Mouse (Mus musculus) regulatory T cell (primary cell): ENCODE measurements around the gene Zfp451.

ENCODE experiments used
- in situ Hi-C: fragments of 300-600 bp; cut with MboI, MseI; formaldehyde crosslinking; loops from one replicate; pipeline ENCODE4 v1.15.1; 2025; ENCODE audit warnings: high pct_unique_total_duplicates

Gene Zfp451

DNA sequence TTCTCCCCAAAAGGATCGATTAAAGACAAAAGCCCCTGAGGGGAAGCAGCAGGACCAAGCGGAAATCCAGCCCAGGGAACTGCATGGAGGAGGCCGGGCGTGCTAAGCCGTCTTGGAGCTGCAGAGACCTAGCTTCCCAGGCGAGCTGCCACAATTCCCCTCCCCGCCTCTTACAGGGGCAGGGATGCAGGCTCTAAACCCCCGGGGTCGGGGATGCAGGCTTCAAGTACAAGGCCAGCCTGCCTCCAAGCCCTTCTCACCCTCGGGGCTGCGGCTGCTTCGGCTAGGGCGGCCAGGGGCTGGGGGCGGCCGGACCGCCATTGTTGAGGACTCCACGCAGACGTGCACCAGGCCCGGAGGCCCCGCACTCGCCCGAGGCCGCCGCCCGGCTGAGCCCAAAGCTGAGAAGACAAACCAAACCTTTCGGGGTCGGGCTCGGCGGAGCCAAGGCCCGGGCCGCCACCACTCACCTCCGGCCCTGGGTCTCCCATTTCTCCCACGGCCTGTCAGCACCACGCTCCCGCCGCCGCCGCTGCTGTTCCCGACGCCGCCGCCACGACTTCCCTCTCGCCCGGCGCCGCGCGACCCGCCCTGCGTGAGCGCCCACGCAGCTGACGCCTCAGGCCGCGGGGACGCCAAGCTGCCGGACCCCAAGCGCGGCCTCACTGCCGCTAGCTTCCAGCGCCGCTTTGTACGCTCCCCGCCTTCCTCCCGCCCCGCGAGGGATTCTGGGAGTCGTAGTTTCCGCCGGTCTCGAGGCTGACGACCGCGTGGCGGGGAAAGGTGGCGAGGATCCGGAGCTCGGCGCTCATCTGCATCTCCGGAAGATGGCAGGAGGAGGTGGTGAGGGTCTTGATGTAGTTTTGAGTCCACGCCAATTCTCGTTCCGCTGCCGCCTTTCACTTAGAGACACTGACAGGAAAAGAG is at the start of gene Zfp451:
Zfp451 (minus strand) TSS at position 728 of the 927 bp plus-strand sequence.
- in situ Hi-C loops, result loop anchor here (5.0 kb wide), 1 partner anchor 137 kb away; no protein-coding TSS in a partner anchor

DNA sequence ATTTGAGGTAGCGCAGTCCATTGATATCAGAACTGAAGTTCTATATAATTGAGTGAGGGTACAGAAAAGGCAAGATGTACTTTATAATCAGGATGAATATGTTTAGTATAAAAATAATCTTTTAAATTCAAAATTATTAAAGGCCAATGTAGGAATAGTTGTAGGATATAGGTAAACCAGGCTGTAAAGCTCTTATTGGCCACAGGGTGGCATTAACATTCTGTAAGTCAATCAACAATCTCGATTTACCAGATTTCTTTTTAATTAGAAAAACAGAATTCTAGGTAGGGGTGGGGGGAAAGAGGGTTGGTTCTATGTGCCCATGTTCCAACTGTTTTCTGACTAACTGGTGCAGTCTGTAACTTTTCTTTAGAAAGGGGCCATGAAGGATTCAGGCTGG is 32.4 kb upstream of the Zfp451 start:
- in situ Hi-C loops, result loop anchor here (10.0 kb wide), 1 partner anchor 118 kb away; no protein-coding TSS in a partner anchor

GRCm38 (mm10) chr1:33843823-33844222 is 29.4 kb upstream of the Zfp451 start:
- in situ Hi-C loops, result loop anchor here (10.0 kb wide), 1 partner anchor 121 kb away; no protein-coding TSS in a partner anchor

DNA sequence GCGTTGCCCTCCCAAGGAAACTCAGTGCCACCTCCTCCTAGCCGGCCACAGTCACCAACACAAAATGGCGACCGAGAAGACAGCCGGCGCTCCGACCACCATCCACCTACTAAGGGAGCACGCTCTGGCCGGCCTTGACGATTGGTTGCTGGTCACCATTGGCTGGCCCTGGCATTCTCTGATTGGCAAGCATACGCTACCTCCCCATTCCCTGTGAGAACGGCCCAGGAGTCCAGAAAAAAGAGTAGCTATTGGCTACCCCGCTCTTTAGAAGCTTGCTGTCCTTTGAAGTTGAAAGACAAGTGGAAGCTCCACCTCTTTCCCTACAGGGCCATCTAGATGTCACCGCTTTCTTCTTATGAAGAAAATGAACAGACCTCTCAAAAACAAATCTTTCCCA is 24.6 kb upstream of the Zfp451 start:
- in situ Hi-C loops, result loop anchor here (5.0 kb wide), 1 partner anchor 103 kb away; no protein-coding TSS in a partner anchor

- in situ Hi-C loops, result no loop called here
These were observed 16.2 kb upstream of the Zfp451 start for GRCm38 (mm10) chr1:33830586-33830985.

- in situ Hi-C loops, result no loop called here
These were observed 3.5 kb upstream of the Zfp451 start for GRCm38 (mm10) chr1:33817931-33818330.

GRCm38 (mm10) chr1:33813495-33813867 is 914 bp downstream of the Zfp451 start:
- in situ Hi-C loops, result loop anchor here (5.0 kb wide), 1 partner anchor 136 kb away; no protein-coding TSS in a partner anchor

DNA sequence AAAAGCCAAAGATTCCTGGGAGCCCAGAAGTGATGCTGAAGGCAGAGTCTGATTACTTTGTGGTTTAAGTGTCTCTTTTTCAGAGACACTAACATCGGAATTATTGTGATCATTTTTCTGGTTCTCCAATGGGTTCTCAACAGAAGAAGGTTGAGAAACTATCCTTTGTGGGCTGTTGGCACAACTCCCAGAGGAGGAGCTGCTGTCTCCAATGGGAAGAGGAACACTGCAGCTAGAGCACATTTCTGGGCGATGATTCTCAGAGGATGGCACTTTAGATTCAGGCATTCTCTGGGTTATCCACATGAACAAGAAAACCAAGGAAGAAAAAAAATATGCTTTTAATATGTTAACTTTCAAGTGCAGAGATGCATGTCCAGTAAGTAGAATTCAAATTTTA is 11.1 kb downstream of the Zfp451 start:
- in situ Hi-C loops, result no loop called here

DNA sequence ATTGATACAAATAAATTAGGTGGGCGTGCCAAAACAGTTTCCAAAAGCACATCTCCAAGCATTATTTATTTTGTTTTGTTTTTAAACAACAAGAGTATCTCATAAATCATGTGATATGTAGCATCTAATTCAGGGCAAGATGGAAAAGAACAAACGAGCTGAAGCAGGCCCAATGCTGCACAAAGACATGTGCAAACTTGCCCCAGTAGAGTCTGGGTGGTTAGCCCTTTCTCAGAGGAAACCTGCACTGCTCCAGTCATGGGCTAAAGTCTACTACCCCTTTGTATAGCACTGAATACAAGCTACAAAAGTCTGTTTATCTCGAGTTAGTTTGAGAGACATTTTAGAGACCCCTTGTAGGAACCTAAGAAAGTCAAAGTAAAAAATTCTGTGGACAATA is 14.8 kb downstream of the Zfp451 start:
- in situ Hi-C loops, result no loop called here

GRCm38 (mm10) chr1:33788493-33788892 is 25.9 kb downstream of the Zfp451 start:
- in situ Hi-C loops, result no loop called here

- in situ Hi-C loops, result no loop called here
These were observed 26.3 kb downstream of the Zfp451 start for GRCm38 (mm10) chr1:33788072-33788471.

- in situ Hi-C loops, result no loop called here
These were observed 29.8 kb downstream of the Zfp451 start for GRCm38 (mm10) chr1:33784561-33784960.

DNA sequence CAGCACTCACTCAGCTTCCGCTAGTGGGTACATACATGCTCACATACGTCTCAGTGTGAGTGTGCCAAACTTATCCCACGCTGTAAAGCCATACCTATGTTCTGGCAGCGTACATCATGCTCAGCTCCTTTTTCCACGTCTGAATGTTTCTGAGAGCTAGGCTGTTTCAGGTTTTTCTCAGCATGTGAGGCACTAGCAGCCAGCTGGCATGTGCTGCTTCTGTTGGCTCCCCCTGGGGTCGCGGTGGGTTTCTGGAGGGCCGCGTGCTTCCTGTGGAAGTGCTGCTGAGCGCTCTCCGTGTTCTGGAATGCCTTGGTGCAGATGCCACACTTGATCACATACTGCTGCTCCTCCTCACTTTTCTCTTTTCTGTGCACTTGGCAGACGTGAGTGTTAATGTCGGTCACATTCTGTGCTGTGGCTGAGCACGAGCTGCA is 38.2 kb downstream of the Zfp451 start:
- in situ Hi-C loops, result no loop called here

DNA sequence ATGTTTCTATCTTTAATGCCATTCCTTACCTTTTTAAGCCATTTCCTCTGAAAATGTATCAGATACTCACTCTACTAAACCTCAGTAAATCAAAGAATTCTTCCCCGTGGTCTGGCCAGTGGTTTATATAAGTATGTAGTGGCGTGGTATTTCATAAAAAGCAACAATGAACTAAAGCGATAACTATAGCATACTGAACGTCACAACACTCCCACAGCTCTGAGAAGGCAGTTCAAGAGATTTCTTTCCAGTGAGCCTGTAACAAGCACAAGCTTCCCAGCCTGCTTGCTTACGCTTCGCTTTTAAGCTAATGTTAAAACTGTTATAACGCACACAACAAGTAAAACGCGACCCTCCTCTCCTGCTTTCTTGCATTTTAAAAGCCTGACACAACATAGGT is 42.3 kb downstream of the Zfp451 start:
- in situ Hi-C loops, result no loop called here

DNA sequence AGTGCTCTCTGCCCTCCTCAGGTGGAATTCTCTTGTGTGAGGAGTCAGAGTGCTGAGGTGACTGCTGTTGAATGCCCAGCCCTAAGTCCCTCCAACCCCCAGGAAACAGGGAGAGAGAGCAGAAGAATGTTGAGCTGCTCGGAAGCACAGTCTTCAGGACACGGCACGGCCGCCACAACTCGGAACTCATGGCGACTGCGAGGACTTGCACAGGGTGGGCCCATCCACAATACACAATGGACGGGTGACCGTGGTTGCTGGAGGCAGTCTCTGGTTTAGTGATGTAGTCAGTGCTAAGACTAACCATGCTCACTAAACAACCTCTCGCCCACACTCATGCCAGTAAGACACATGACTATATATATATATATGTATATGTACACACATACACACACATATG is 42.8 kb downstream of the Zfp451 start:
- in situ Hi-C loops, result no loop called here

GRCm38 (mm10) chr1:33768827-33769226 is 45.6 kb downstream of the Zfp451 start:
- in situ Hi-C loops, result no loop called here

DNA sequence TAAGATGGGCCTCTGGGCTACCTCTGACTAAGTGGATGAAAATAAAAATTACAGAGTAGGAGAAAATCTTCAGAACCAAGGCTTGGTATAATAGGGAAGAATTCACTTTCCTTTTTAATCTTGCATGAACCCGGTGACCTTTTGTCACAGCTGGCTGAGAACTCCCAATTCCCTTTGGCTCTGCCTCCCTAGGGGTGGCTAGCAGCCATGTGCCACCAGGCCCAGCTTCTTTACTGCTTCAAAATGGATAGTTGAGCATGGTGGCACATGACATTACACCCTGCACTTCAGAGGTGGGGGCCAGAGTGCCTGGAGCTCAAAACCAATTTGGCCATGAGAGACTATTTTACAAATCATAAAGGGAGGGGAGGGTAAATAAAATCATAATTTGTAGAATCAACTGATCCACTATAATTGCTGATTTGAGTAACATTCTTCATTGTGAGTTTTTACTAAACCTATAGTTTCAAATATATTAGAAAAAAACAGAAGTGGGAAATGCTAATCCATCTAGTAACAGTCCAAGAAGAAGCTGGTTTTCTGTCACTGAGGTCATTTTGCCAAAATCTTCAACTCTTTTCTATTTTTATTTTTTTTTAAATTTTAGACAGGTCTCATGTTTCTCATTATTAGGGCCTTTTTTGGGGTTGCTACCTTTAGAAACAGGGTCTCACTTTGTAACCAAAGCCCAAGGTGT is 46.2 kb downstream of the Zfp451 start:
- in situ Hi-C loops, result no loop called here

- in situ Hi-C loops, result no loop called here
These were observed 47.6 kb downstream of the Zfp451 start for GRCm38 (mm10) chr1:33766520-33767508.

DNA sequence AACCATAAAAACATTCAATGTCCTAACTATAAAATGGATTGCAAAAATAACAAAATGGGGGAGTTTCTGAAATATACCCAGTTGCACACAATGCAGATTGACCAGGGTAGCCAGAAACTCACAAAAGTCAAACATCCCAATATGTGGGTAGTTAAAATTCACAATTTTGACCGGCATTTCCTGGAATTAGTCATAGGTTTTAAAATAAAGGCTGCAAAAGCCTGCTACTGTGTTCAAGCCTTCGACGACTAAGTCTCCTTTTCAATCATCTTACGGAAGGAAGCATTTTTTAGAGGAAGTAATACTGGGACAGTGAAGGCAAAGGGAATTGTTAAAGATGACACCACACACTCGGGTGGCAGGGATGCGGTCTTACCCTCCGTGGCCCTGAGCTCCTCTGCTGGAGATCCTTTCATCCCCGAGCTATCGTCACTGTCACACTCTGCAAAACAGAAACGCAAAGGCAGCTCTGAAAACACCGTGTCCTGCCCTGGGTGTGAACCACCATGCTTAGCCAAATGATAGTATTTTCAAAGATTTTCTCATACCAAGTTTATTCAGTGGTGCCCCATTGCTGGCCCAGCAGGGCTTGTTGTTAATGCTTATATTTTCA is 48.8 kb downstream of the Zfp451 start:
- in situ Hi-C loops, result no loop called here

DNA sequence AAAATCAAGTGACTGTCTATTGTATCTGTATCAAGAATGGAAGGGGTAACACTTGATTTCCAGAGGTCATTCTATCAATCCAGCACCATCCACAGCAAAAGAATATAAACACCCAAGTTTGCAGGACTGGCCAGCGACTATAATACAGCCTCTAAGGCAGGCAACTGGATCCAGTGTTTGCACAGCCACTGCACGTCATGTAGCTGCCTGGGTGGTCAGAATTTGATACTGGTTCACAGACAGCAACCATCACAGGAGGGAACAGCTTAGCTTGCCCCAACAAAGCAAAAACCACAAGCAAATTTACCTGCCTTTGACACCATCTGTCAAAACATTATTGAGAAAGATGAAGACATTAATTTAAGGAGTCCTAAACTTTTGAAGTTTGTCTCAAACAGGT is 50.6 kb downstream of the Zfp451 start:
- in situ Hi-C loops, result no loop called here

GRCm38 (mm10) chr1:33758488-33758887 is 55.9 kb downstream of the Zfp451 start:
- in situ Hi-C loops, result no loop called here
